Mouse (Mus musculus) frontal cortex, adult 2 months (tissue): ENCODE data around the gene Bud13. TPM values are rescaled to one million over a fixed set of nuclear protein-coding genes. Genes with fewer than 3 reads are reported as not detected.
"Not testable (repeated sequence)": the region's sequence is repeated elsewhere in the genome, so short reads cannot be mapped to it uniquely, and the experiment has no call there.

Experiments used
- DNase-seq, 2 experiments: peaks; one replicate each; pipeline ENCODE4 v3.0.0; 2022; ENCODE audit warnings: low spot score in 1 of 2; ENCODE audit errors: extremely low spot score in 1 of 2
- polyA plus RNA-seq: library from polyadenylated mRNA; depleted of rRNA; stranded (reverse); fragments of >200 nt; gene quantifications from 2 replicates; pipeline ENCODE4 v1.2.3, GENCODE M21; 2012

Bud13 gene
- polyA plus RNA-seq, 1 experiment: 9.7 TPM

- DNase-seq: no peak
Observed at GRCm38 (mm10) chr9:46274494-46274893, 8.3 kb upstream of the Bud13 start.

- no peak for DNase-seq
Observed at GRCm38 (mm10) chr9:46298381-46298780, 15.6 kb downstream of the Bud13 start.

- peak in 1 of 2 experiments; percentile 82 for DNase-seq
Observed at GRCm38 (mm10) chr9:46302142-46302541, 19.3 kb downstream of the Bud13 start.

GRCm38 (mm10) chr9:46309121-46309520 is 26.3 kb downstream of the Bud13 start:
- no peak for DNase-seq

- peak in 1 of 2 experiments; percentile 83 for DNase-seq
Observed at GRCm38 (mm10) chr9:46314507-46314906, 31.7 kb downstream of the Bud13 start.

GRCm38 (mm10) chr9:46314921-46315320 is 32.1 kb downstream of the Bud13 start:
- no peak for DNase-seq

- DNase-seq: peak in 1 of 2 experiments; percentile 53
Observed at GRCm38 (mm10) chr9:46315807-46316365, 33.1 kb downstream of the Bud13 start.

GRCm38 (mm10) chr9:46316388-46316787 is 33.6 kb downstream of the Bud13 start:
- DNase-seq: no peak

- no peak for DNase-seq
Observed at GRCm38 (mm10) chr9:46316909-46317308, 34.1 kb downstream of the Bud13 start.

GRCm38 (mm10) chr9:46317957-46318356 is 35.1 kb downstream of the Bud13 start:
- no peak for DNase-seq

- DNase-seq: not testable (repeated sequence)
Observed at GRCm38 (mm10) chr9:46319886-46320285, 37.1 kb downstream of the Bud13 start, which contains the start of gene 4931429L15Rik. Gene 4931429L15Rik, minus strand, starts transcription at chr9:46319986.

GRCm38 (mm10) chr9:46320461-46320860 is 37.7 kb downstream of the Bud13 start:
- no peak for DNase-seq

GRCm38 (mm10) chr9:46326694-46327405 is 44.0 kb downstream of the Bud13 start:
- no peak for DNase-seq

GRCm38 (mm10) chr9:46327706-46328571 is 45.1 kb downstream of the Bud13 start:
- no peak for DNase-seq

GRCm38 (mm10) chr9:46328572-46329249 is 45.9 kb downstream of the Bud13 start:
- DNase-seq: peak in 1 of 2 experiments; percentile 65

GRCm38 (mm10) chr9:46329250-46329648 is 46.4 kb downstream of the Bud13 start:
- no peak for DNase-seq

- DNase-seq: no peak
Observed at GRCm38 (mm10) chr9:46329801-46330585, 47.2 kb downstream of the Bud13 start.

- no peak for DNase-seq
Observed at GRCm38 (mm10) chr9:46330586-46330895, 47.7 kb downstream of the Bud13 start.

GRCm38 (mm10) chr9:46331301-46331700 is 48.5 kb downstream of the Bud13 start:
- no peak for DNase-seq

- no peak for DNase-seq
Observed at GRCm38 (mm10) chr9:46334471-46335025, 51.7 kb downstream of the Bud13 start.
